Mouse (Mus musculus) MEL (cell line): ENCODE results near the gene Sh3pxd2b. TPM values are rescaled to one million over a fixed set of nuclear protein-coding genes. Genes with fewer than 3 reads are reported as not detected.

Experiments
- DNase-seq: peaks from one replicate; pipeline ENCODE4 v3.0.0; 2011; ENCODE audit warnings: low read depth, low spot score
- H3K27ac ChIP-seq: 2 replicates; pipeline ENCODE4 v1.5.1; 2012; ENCODE audit warnings: low read depth, mild to moderate bottlenecking, control low read depth, low read length, moderate library complexity; ENCODE audit not compliant: control insufficient read depth
- H3K27me3 ChIP-seq, 2 experiments: fragments of 150-350 bp in 1 of 2; sonication (generic) in 1 of 2; 2 replicates each; pipeline ENCODE4 v1.6.1; 2012; ENCODE audit warnings: low read length in 2 of 2, mild to moderate bottlenecking in 2 of 2, improper control_type of control experiment in 1 of 2, moderate library complexity in 1 of 2; ENCODE audit not compliant: insufficient read depth in 2 of 2, control insufficient read depth in 1 of 2
- H3K36me3 ChIP-seq, 2 experiments: 2 replicates each; pipeline ENCODE4 v1.6.1; 2012 to 2014; ENCODE audit warnings: low read length in 2 of 2, improper control_type of control experiment in 1 of 2, inconsistent platforms in 1 of 2, mild to moderate bottlenecking in 1 of 2; ENCODE audit not compliant: insufficient read depth in 2 of 2, control insufficient read depth in 1 of 2
- H3K4me1 ChIP-seq, 2 experiments: fragments of 150-350 bp in 1 of 2; sonication (generic) in 1 of 2; 2 replicates each; pipeline ENCODE4 v1.6.1; 2012; ENCODE audit warnings: low read length in 2 of 2, improper control_type of control experiment in 1 of 2, mild to moderate bottlenecking in 1 of 2; ENCODE audit not compliant: insufficient read depth in 2 of 2, control insufficient read depth in 1 of 2
- H3K4me3 ChIP-seq, 2 experiments: fragments of 150-350 bp in 1 of 2; sonication (generic) in 1 of 2; 2 replicates each; pipeline ENCODE4 v1.5.1; 2012; ENCODE audit warnings: low read depth in 2 of 2, low read length in 2 of 2, mild to moderate bottlenecking in 2 of 2, moderate library complexity in 2 of 2, control low read depth in 1 of 2, improper control_type of control experiment in 1 of 2; ENCODE audit not compliant: control insufficient read depth in 1 of 2, insufficient read depth in 1 of 2
- H3K79me2 ChIP-seq: 2 replicates; pipeline ENCODE4 v1.6.1; 2012; ENCODE audit warnings: mild to moderate bottlenecking, low read length, moderate library complexity; ENCODE audit not compliant: control insufficient read depth, poor library complexity, insufficient read depth
- H3K9ac ChIP-seq: 2 replicates; pipeline ENCODE4 v1.6.1; 2012; ENCODE audit warnings: low read depth, mild to moderate bottlenecking, control low read depth, low read length, moderate library complexity; ENCODE audit not compliant: control insufficient read depth, poor library complexity, severe bottlenecking
- H3K9me3 ChIP-seq: fragments of 150-350 bp; sonication (generic); replicated peaks from 2 replicates; pipeline ENCODE4 v1.6.1; 2012; ENCODE audit warnings: mild to moderate bottlenecking, low read length, improper control_type of control experiment, moderate library complexity; ENCODE audit not compliant: insufficient read depth
- BHLHE40 ChIP-seq: IDR thresholded peaks from 2 replicates; pipeline ENCODE4 v1.6.1; 2012; ENCODE audit warnings: low read depth, mild to moderate bottlenecking, inconsistent platforms, low read length, improper control_type of control experiment, borderline replicate concordance
- CHD1 ChIP-seq: IDR thresholded peaks from 2 replicates; pipeline ENCODE4 v1.6.1; 2012; ENCODE audit warnings: low read depth, mild to moderate bottlenecking, inconsistent platforms, low read length, improper control_type of control experiment
- CHD2 ChIP-seq: IDR thresholded peaks from 2 replicates; pipeline ENCODE4 v1.6.1; 2011; ENCODE audit warnings: low read length, improper control_type of control experiment
- CTCF ChIP-seq, 3 experiments: IDR thresholded peaks in 2 of 3; conservative IDR thresholded peaks in 1 of 3; 2 replicates each; pipeline ENCODE4 v1.5.1; 2011 to 2012; ENCODE audit warnings: low read length in 3 of 3, low read depth in 2 of 3, mild to moderate bottlenecking in 2 of 3, improper control_type of control experiment in 1 of 3, inconsistent platforms in 1 of 3, mixed read lengths in 1 of 3, moderate library complexity in 1 of 3; ENCODE audit not compliant: control insufficient read depth in 1 of 3, insufficient read depth in 1 of 3, poor library complexity in 1 of 3, severe bottlenecking in 1 of 3
- E2F4 ChIP-seq: IDR thresholded peaks from 2 replicates; pipeline ENCODE4 v1.6.1; 2011; ENCODE audit warnings: low read depth, low read length, improper control_type of control experiment, borderline replicate concordance
- EP300 ChIP-seq, 2 experiments: IDR thresholded peaks; 2 replicates each; pipeline ENCODE4 v1.6.1; 2011; ENCODE audit warnings: improper control_type of control experiment in 2 of 2, low read length in 2 of 2, low read depth in 1 of 2, mild to moderate bottlenecking in 1 of 2
- ETS1 ChIP-seq: IDR thresholded peaks from 2 replicates; pipeline ENCODE4 v1.6.1; 2012; ENCODE audit warnings: low read depth, mild to moderate bottlenecking, inconsistent platforms, low read length, improper control_type of control experiment, moderate library complexity
- GABPA ChIP-seq: IDR thresholded peaks from 2 replicates; pipeline ENCODE4 v1.6.1; 2012; ENCODE audit warnings: low read depth, mild to moderate bottlenecking, inconsistent platforms, low read length, improper control_type of control experiment, moderate library complexity
- GATA1 ChIP-seq: IDR thresholded peaks from 2 replicates; pipeline ENCODE4 v1.6.1; 2011; ENCODE audit warnings: low read depth, low read length, improper control_type of control experiment
- HCFC1 ChIP-seq: IDR thresholded peaks from 2 replicates; pipeline ENCODE4 v1.6.1; 2012; ENCODE audit warnings: low read depth, mild to moderate bottlenecking, inconsistent platforms, low read length, improper control_type of control experiment, moderate library complexity
- JUND ChIP-seq: IDR thresholded peaks from 2 replicates; pipeline ENCODE4 v1.6.1; 2011; ENCODE audit warnings: low read depth, mild to moderate bottlenecking, improper control_type of control experiment, low read length
- KAT2A ChIP-seq: conservative IDR thresholded peaks from 2 replicates; pipeline ENCODE4 v1.6.1; 2012; ENCODE audit warnings: low read depth, low read length, improper control_type of control experiment, inconsistent platforms
- MAFK ChIP-seq: IDR thresholded peaks from 2 replicates; pipeline ENCODE4 v1.6.1; 2011; ENCODE audit warnings: low read depth, mild to moderate bottlenecking, low read length, improper control_type of control experiment, borderline replicate concordance
- MEF2A ChIP-seq: IDR thresholded peaks from 2 replicates; pipeline ENCODE4 v1.6.1; 2014; ENCODE audit warnings: low read depth, mild to moderate bottlenecking, inconsistent platforms, low read length, improper control_type of control experiment; ENCODE audit not compliant: poor library complexity, insufficient replicate concordance, severe bottlenecking; ENCODE audit errors: extremely low read depth
- MYC ChIP-seq: IDR thresholded peaks from 2 replicates; pipeline ENCODE4 v1.6.1; 2011; ENCODE audit warnings: low read depth, mild to moderate bottlenecking, low read length, improper control_type of control experiment, moderate library complexity
- NRF1 ChIP-seq: IDR thresholded peaks from 2 replicates; pipeline ENCODE4 v1.6.1; 2014; ENCODE audit warnings: low read depth, mild to moderate bottlenecking, inconsistent platforms, low read length, improper control_type of control experiment, moderate library complexity; ENCODE audit not compliant: poor library complexity, insufficient read depth, severe bottlenecking
- POLR2A ChIP-seq, 2 experiments: IDR thresholded peaks; 2 replicates each; pipeline ENCODE4 v1.6.1; 2011 to 2012; ENCODE audit warnings: low read length in 2 of 2, mild to moderate bottlenecking in 2 of 2, control low read depth in 1 of 2, improper control_type of control experiment in 1 of 2, low read depth in 1 of 2, moderate library complexity in 1 of 2; ENCODE audit not compliant: control insufficient read depth in 1 of 2, insufficient read depth in 1 of 2, poor library complexity in 1 of 2
- POLR2AphosphoS2 ChIP-seq: IDR thresholded peaks from 2 replicates; pipeline ENCODE4 v1.6.1; 2011; ENCODE audit warnings: low read length, improper control_type of control experiment
- RAD21 ChIP-seq: IDR thresholded peaks from 2 replicates; pipeline ENCODE4 v1.6.1; 2011; ENCODE audit warnings: mild to moderate bottlenecking, low read depth, low read length, improper control_type of control experiment
- RCOR1 ChIP-seq: IDR thresholded peaks from 2 replicates; pipeline ENCODE4 v1.6.1; 2012; ENCODE audit warnings: low read depth, mild to moderate bottlenecking, inconsistent platforms, low read length, improper control_type of control experiment
- SIN3A ChIP-seq: IDR thresholded peaks from 2 replicates; pipeline ENCODE4 v1.6.1; 2012; ENCODE audit warnings: low read length, improper control_type of control experiment, inconsistent platforms
- SMC3 ChIP-seq: IDR thresholded peaks from 2 replicates; pipeline ENCODE4 v1.6.1; 2011; ENCODE audit warnings: low read depth, low read length, improper control_type of control experiment
- TBP ChIP-seq: IDR thresholded peaks from 2 replicates; pipeline ENCODE4 v1.8.0; 2011; ENCODE audit warnings: low read depth, low read length, improper control_type of control experiment
- TCF12 ChIP-seq: IDR thresholded peaks from 2 replicates; pipeline ENCODE4 v1.6.1; 2014; ENCODE audit warnings: low read depth, mild to moderate bottlenecking, inconsistent platforms, low read length, improper control_type of control experiment, moderate library complexity
- UBTF ChIP-seq: IDR thresholded peaks from 2 replicates; pipeline ENCODE4 v1.6.1; 2012; ENCODE audit warnings: low read depth, mild to moderate bottlenecking, inconsistent platforms, low read length, improper control_type of control experiment, moderate library complexity, borderline replicate concordance; ENCODE audit not compliant: insufficient read depth
- USF1 ChIP-seq: IDR thresholded peaks from 2 replicates; pipeline ENCODE4 v1.6.1; 2014; ENCODE audit warnings: low read depth, mild to moderate bottlenecking, inconsistent platforms, low read length, improper control_type of control experiment, moderate library complexity
- ZKSCAN1 ChIP-seq: IDR thresholded peaks from 2 replicates; pipeline ENCODE4 v1.6.1; 2012; ENCODE audit warnings: low read depth, mild to moderate bottlenecking, inconsistent platforms, low read length, improper control_type of control experiment, moderate library complexity
- ZMIZ1 ChIP-seq: IDR thresholded peaks from 2 replicates; pipeline ENCODE4 v1.6.1; 2012; ENCODE audit warnings: low read depth, mild to moderate bottlenecking, inconsistent platforms, low read length, improper control_type of control experiment, moderate library complexity
- ZNF384 ChIP-seq: IDR thresholded peaks from 2 replicates; pipeline ENCODE4 v1.6.1; 2012; ENCODE audit warnings: low read depth, mild to moderate bottlenecking, inconsistent platforms, low read length, improper control_type of control experiment
- polyA plus RNA-seq, 2 experiments: library from polyadenylated mRNA; stranded (reverse) in 1 of 2; unstranded in 1 of 2; fragments of >175 nt in 1 of 2; fragments of >200 nt in 1 of 2; gene quantifications; 2 replicates each; pipeline versions ENCODE4 v1.2.1 to v1.2.4; 2012; ENCODE audit warnings: low replicate concordance in 2 of 2, low read depth in 1 of 2; ENCODE audit not compliant: insufficient read length in 2 of 2, insufficient read depth in 1 of 2, missing spikeins in 1 of 2
- total RNA-seq: library from RNA; depleted of rRNA; stranded (reverse); fragments of 300-350 nt; gene quantifications from 2 replicates; pipeline ENCODE4 v1.2.3, GENCODE M21; 2012

Sh3pxd2b gene
- total and polyA plus RNA-seq, 3 experiments, result 9.6 to 17.0 TPM; not detected in 1

GRCm38 (mm10) chr11:32455507-32456141 lies 108.0 kb downstream of the Sh3pxd2b start (continued):
- TF ChIP-seq KAT2A (no peak), ETS1 (no peak), CHD2 (no peak)

DNA sequence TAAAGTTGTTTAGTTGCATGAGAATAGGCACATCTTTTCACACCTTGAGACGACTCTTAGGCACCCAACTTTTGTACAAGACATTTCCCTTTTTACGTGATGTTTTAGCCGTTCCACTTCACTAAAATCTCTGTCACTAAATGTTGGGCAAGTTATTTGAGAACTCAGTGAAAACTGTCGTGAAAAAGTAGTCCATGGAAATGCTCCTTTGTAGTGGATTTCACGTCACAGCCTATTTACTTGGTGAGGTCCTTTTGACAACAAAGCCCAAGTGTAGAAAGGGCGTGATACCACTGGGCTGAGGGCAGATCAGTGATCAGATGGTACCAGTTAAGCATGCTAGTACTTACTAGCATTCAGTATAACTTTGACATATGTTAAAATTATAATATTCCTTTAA lies 108.7 kb downstream of the Sh3pxd2b start:
- no peak for TF ChIP-seq KAT2A
- TF ChIP-seq EP300 (IDR thresholded peaks at IDR 0.05; ENCODE audit: low read depth in 1 of 2, low read length in 2 of 2), result no peak
- no peak for TF ChIP-seq ZKSCAN1
- TF ChIP-seq GABPA, result no peak
- TF ChIP-seq BHLHE40, result no peak
- TF ChIP-seq ZMIZ1, result no peak
- TF ChIP-seq RCOR1, result no peak
- no peak for TF ChIP-seq MAFK
- TF ChIP-seq ZNF384, result no peak
- TF ChIP-seq CHD2, result no peak
- no peak for TF ChIP-seq GATA1
- no peak for TF ChIP-seq TCF12
- TF ChIP-seq UBTF, result no peak
- no peak for TF ChIP-seq RAD21
- TF ChIP-seq CHD1, result no peak
- DNase-seq, result peak; percentile 40
- H3K4me3 ChIP-seq, result peak overlapping the region; percentile 88 to 96
- H3K27ac ChIP-seq, result no peak overlapping the region
- no peaks in the 10 kb centered on the region for H3K27me3 ChIP-seq
- H3K9ac ChIP-seq, result peak overlapping the region; percentile 82
- H3K79me2 ChIP-seq, result peaks cover 22% of the 10 kb centered on the region
- no peaks in the 10 kb centered on the region for H3K9me3 ChIP-seq
- H3K36me3 ChIP-seq, result peaks cover 0 to 28% of the 10 kb centered on the region in 2 experiments; a peak in 2 of 4 replicates
- H3K4me1 ChIP-seq, result peaks cover 10 to 16% of the 10 kb centered on the region in 2 experiments

- H3K36me3 ChIP-seq, result peaks cover 0 to 15% of the 10 kb centered on the region in 2 experiments; a peak in 2 of 4 replicates
- no peak for DNase-seq
- no peak overlapping the region for H3K27ac ChIP-seq
- peaks cover 7 to 11% of the 10 kb centered on the region in 2 experiments for H3K4me1 ChIP-seq
- no peak overlapping the region for H3K4me3 ChIP-seq
- no peaks in the 10 kb centered on the region for H3K9me3 ChIP-seq
- peaks cover 18% of the 10 kb centered on the region for H3K79me2 ChIP-seq
- no peak overlapping the region for H3K9ac ChIP-seq
- H3K27me3 ChIP-seq, result no peaks in the 10 kb centered on the region
- no peak for TF ChIP-seq ZKSCAN1
- no peak for TF ChIP-seq POLR2AphosphoS2
- no peak for TF ChIP-seq MYC
- TF ChIP-seq HCFC1, result no peak
- TF ChIP-seq USF1, result no peak
- no peak for TF ChIP-seq CTCF (IDR thresholded peaks at IDR 0.05 in 2 of 3, conservative IDR thresholded peaks at IDR 0.05 in 1 of 3; ENCODE audit: control insufficient read depth in 1 of 3, insufficient read depth in 1 of 3, low read depth in 2 of 3, low read length in 3 of 3, poor library complexity in 1 of 3, severe bottlenecking in 1 of 3)
- no peak for TF ChIP-seq BHLHE40
- no peak for TF ChIP-seq SIN3A
- no peak for TF ChIP-seq POLR2A (IDR thresholded peaks at IDR 0.05; ENCODE audit: control insufficient read depth in 1 of 2, insufficient read depth in 1 of 2, low read depth in 1 of 2, low read length in 2 of 2, poor library complexity in 1 of 2)
- no peak for TF ChIP-seq GATA1
- TF ChIP-seq JUND, result no peak
- TF ChIP-seq TBP, result no peak
- no peak for TF ChIP-seq SMC3
- TF ChIP-seq ZMIZ1, result no peak
- TF ChIP-seq EP300 (IDR thresholded peaks at IDR 0.05; ENCODE audit: low read depth in 1 of 2, low read length in 2 of 2), result no peak
- no peak for TF ChIP-seq NRF1
- TF ChIP-seq MEF2A, result no peak
- TF ChIP-seq MAFK, result no peak
- TF ChIP-seq E2F4, result no peak
These were observed 116.7 kb downstream of the Sh3pxd2b start for GRCm38 (mm10) chr11:32464282-32464681.
